Mouse (Mus musculus): ENCODE measurements at regions not wholly inside any gene's neighbourhood (a gene's known extent, or its start where the extent isn't known, plus 50 kb on each side); places are given as distances from the start of the nearest gene placed in this dataset.
A peak's percentile ranks its signal among the peaks of the same experiment; 100 is the strongest.

GRCm38 (mm10) chr2:170205591-170206441 lies 57.9 kb upstream of the Zfp217 start:
- Histone ChIP-seq H3K36me3 (ENCODE audit: control insufficient read depth, insufficient read depth, low read length) (no peaks in the 10 kb centered on the region), H3K4me3 (ENCODE audit: low read depth, low read length) (peak overlapping the region; percentile 24), H3K4me2 (ENCODE audit: low read depth, low read length, severe bottlenecking) (peak overlapping the region; percentile 64), H3K9me3 (ENCODE audit: control insufficient read depth, low read length) (no peaks in the 10 kb centered on the region), H3K27ac (ENCODE audit: low read depth, low read length) (no peak overlapping the region), H3K9ac (ENCODE audit: low read length) (peak overlapping the region; percentile 65), H3K4me1 (replicated peaks; ENCODE audit: control insufficient read depth, insufficient read depth, low read length) (peaks cover 7% of the 10 kb centered on the region; the same call in 1 of the 2 replicates), H3K27me3 (ENCODE audit: control insufficient read depth, insufficient read depth, low read length) (no peaks in the 10 kb centered on the region)
- DNase-seq (ENCODE audit: low spot score) (peak; percentile 69), ATAC-seq (replicated peaks; ENCODE audit: low FRiP score) (0 out of 2 replicates have a peak, but pooled peaks have one; percentile 41)
- WGBS = 1% methylated on average over 17 of the region's 17 CpGs

DNA sequence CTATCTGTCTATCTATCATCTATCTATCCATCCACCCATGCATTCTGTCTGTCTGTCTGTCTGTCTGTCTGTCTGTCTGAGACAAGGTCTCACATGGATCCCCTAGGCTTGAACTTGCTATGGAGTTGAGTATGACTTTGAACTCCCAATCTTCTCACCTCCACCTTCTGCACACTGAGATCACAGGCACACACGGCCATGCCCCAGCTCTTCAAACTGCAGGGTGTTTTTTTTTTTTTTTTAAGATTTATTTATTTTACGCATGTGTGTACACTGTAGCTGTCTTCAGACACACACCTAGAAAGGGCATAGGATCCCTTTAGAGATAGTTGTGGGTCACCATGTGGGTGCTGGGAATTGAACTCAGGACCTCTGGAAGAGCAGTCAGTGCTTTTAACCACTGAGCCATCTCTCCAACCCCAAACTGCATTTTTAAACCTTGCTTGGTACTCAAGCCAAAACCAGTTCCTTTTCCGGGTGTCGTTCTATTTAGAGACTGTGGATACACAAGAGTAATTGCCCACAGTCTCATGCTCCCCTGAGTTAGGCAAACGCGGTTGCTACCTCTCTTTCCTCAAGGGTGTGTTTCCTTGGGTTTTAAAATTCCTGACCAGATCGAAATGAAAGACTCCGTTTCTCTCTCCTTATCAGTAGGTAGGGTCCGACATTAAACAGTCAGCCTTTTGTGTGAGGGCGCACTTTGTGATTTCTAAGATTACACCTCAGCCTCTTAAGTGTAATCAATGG lies 57.0 kb upstream of the Zfp217 start:
- no peaks in the 10 kb centered on the region for H3K9me3 ChIP-seq (ENCODE audit: control insufficient read depth, low read length)
- ATAC-seq (replicated peaks; ENCODE audit: low FRiP score) (no peak), DNase-seq (ENCODE audit: low spot score) (no peak)
- H3K4me1 ChIP-seq (replicated peaks; ENCODE audit: control insufficient read depth, insufficient read depth, low read length) = peaks cover 7% of the 10 kb centered on the region; the same call in 1 of the 2 replicates
- peak overlapping the region; percentile 65; the same call in 1 of the 2 replicates for H3K9ac ChIP-seq (ENCODE audit: low read length)
- no peaks in the 10 kb centered on the region for H3K36me3 ChIP-seq (ENCODE audit: control insufficient read depth, insufficient read depth, low read length)
- no peaks in the 10 kb centered on the region for H3K27me3 ChIP-seq (ENCODE audit: control insufficient read depth, insufficient read depth, low read length)
- no peak overlapping the region for H3K27ac ChIP-seq (ENCODE audit: low read depth, low read length)
- peak overlapping the region; percentile 24 for H3K4me3 ChIP-seq (ENCODE audit: low read depth, low read length)
- WGBS = 37% methylated on average over 10 of the region's 10 CpGs
- peak overlapping the region; percentile 64 for H3K4me2 ChIP-seq (ENCODE audit: low read depth, low read length, severe bottlenecking)

- no peak for ATAC-seq (replicated peaks; ENCODE audit: low FRiP score)
- Histone ChIP-seq H3K4me2 (ENCODE audit: low read depth, low read length, severe bottlenecking) (no peak overlapping the region), H3K9ac (ENCODE audit: low read length) (no peak overlapping the region), H3K4me1 (replicated peaks; ENCODE audit: control insufficient read depth, insufficient read depth, low read length) (peaks cover 4% of the 10 kb centered on the region; the same call in 1 of the 2 replicates), H3K4me3 (ENCODE audit: low read depth, low read length) (no peak overlapping the region), H3K27me3 (ENCODE audit: control insufficient read depth, insufficient read depth, low read length) (no peaks in the 10 kb centered on the region), H3K36me3 (ENCODE audit: control insufficient read depth, insufficient read depth, low read length) (no peaks in the 10 kb centered on the region), H3K9me3 (ENCODE audit: control insufficient read depth, low read length) (no peaks in the 10 kb centered on the region), H3K27ac (ENCODE audit: low read depth, low read length) (no peak overlapping the region)
- 94% methylated on average over 5 of the region's 5 CpGs for WGBS
- DNase-seq (ENCODE audit: low spot score) = no peak
These were observed 55.6 kb upstream of the Zfp217 start for GRCm38 (mm10) chr2:170203496-170203895.

- DNase-seq (ENCODE audit: low spot score) = no peak
- H3K9ac ChIP-seq (ENCODE audit: low read length) = no peak overlapping the region
- no peaks in the 10 kb centered on the region for H3K9me3 ChIP-seq (ENCODE audit: control insufficient read depth, low read length)
- no peaks in the 10 kb centered on the region for H3K36me3 ChIP-seq (ENCODE audit: control insufficient read depth, insufficient read depth, low read length)
- H3K27ac ChIP-seq (ENCODE audit: low read depth, low read length) = no peak overlapping the region
- peaks cover 4% of the 10 kb centered on the region; the same call in 1 of the 2 replicates for H3K4me1 ChIP-seq (replicated peaks; ENCODE audit: control insufficient read depth, insufficient read depth, low read length)
- no peak overlapping the region for H3K4me2 ChIP-seq (ENCODE audit: low read depth, low read length, severe bottlenecking)
- H3K27me3 ChIP-seq (ENCODE audit: control insufficient read depth, insufficient read depth, low read length) = no peaks in the 10 kb centered on the region
- no peak overlapping the region for H3K4me3 ChIP-seq (ENCODE audit: low read depth, low read length)
- ATAC-seq (replicated peaks; ENCODE audit: low FRiP score) = no peak
- WGBS = 76% methylated on average over 10 of the region's 10 CpGs
These were observed 54.0 kb upstream of the Zfp217 start for GRCm38 (mm10) chr2:170201816-170202371.
